Mouse (Mus musculus) megakaryocyte, adult 5-6 weeks (primary cell): ENCODE measurements around the gene Prdx5. TPM values are rescaled to one million over a fixed set of nuclear protein-coding genes. Genes with fewer than 3 reads are reported as not detected.

ENCODE experiments used
- total RNA-seq, 2 experiments: library from RNA; stranded (forward) in 1 of 2; stranded (reverse) in 1 of 2; fragments of 153-499, 151-499 nt in 1 of 2; fragments of 221-1000, 200-1000 nt in 1 of 2; gene quantifications; 2 replicates each; pipeline versions ENCODE4 v1.2.3 to v1.2.4; 2015 to 2017

The Prdx5 gene
- total RNA-seq, 2 experiments from 2014 or later, result 1,046 to 2,032 TPM

Other genes starting within 250 kb of the Prdx5 start
- gene Rps6ka4, start 69.5 kb downstream of the Prdx5 start, total RNA-seq (2015), result 5.5 and 7.3 TPM in 2 replicates
- gene Rps6ka4, start 69.5 kb downstream of the Prdx5 start, total RNA-seq (2017), result 17.2 and 21.4 TPM in 2 replicates
- gene Ccdc88b, start 51.9 kb downstream of the Prdx5 start, total RNA-seq (2015), result 12.0 and 13.3 TPM in 2 replicates
- gene Ccdc88b, start 51.9 kb downstream of the Prdx5 start, total RNA-seq (2017), result 45.9 and 78.0 TPM in 2 replicates
- 133 and 146 TPM in 2 replicates for gene Trmt112, start 408 bp downstream of the Prdx5 start, total RNA-seq (2015)
- 176 and 188 TPM in 2 replicates for gene Trmt112, start 408 bp downstream of the Prdx5 start, total RNA-seq (2017)
- 11.9 and 12.4 TPM in 2 replicates for gene Esrra, start 11.7 kb upstream of the Prdx5 start, total RNA-seq (2015)
- gene Esrra, start 11.7 kb upstream of the Prdx5 start, total RNA-seq (2017), result 24.6 and 28.9 TPM in 2 replicates
- not detected in 2 replicates for gene Catsperz, start 15.3 kb upstream of the Prdx5 start, total RNA-seq (2015)
- not detected in 2 replicates for gene Catsperz, start 15.3 kb upstream of the Prdx5 start, total RNA-seq (2017)
- gene Kcnk4, start 24.4 kb upstream of the Prdx5 start, total RNA-seq (2015), result not detected in 2 replicates
- 0.11 TPM in 1 of 2 replicates, not detected in the other for gene Kcnk4, start 24.4 kb upstream of the Prdx5 start, total RNA-seq (2017)
- 16.4 and 20.3 TPM in 2 replicates for gene Bad, start 31.8 kb upstream of the Prdx5 start, total RNA-seq (2015)
- 45.2 and 67.1 TPM in 2 replicates for gene Bad, start 31.8 kb upstream of the Prdx5 start, total RNA-seq (2017)
- gene Gpr137, start 32.4 kb upstream of the Prdx5 start, total RNA-seq (2015), result 10.2 and 18.8 TPM in 2 replicates
- 18.4 and 20.2 TPM in 2 replicates for gene Gpr137, start 32.4 kb upstream of the Prdx5 start, total RNA-seq (2017)
- gene Ppp1r14b, start 64.9 kb upstream of the Prdx5 start, total RNA-seq (2015), result 54.3 and 63.8 TPM in 2 replicates
- gene Ppp1r14b, start 64.9 kb upstream of the Prdx5 start, total RNA-seq (2017), result 43.8 and 45.2 TPM in 2 replicates
- 10.4 and 11.8 TPM in 2 replicates for gene Plcb3, start 66.4 kb upstream of the Prdx5 start, total RNA-seq (2015)
- gene Plcb3, start 66.4 kb upstream of the Prdx5 start, total RNA-seq (2017), result 13.4 and 14.1 TPM in 2 replicates
- 127 and 145 TPM in 2 replicates for gene Fkbp2, start 70.4 kb upstream of the Prdx5 start, total RNA-seq (2015)
- 141 and 155 TPM in 2 replicates for gene Fkbp2, start 70.4 kb upstream of the Prdx5 start, total RNA-seq (2017)
- gene Vegfb, start 77.5 kb upstream of the Prdx5 start, total RNA-seq (2015), result 7.8 and 8.0 TPM in 2 replicates
- 2.4 and 2.8 TPM in 2 replicates for gene Vegfb, start 77.5 kb upstream of the Prdx5 start, total RNA-seq (2017)
- 19.5 and 23.0 TPM in 2 replicates for gene Dnajc4, start 82.5 kb upstream of the Prdx5 start, total RNA-seq (2015)
- gene Dnajc4, start 82.5 kb upstream of the Prdx5 start, total RNA-seq (2017), result 18.4 and 21.4 TPM in 2 replicates
- gene Nudt22, start 86.0 kb upstream of the Prdx5 start, total RNA-seq (2015), result 16.6 and 29.0 TPM in 2 replicates
- 10.1 and 16.0 TPM in 2 replicates for gene Nudt22, start 86.0 kb upstream of the Prdx5 start, total RNA-seq (2017)
- gene Trpt1, start 86.0 kb upstream of the Prdx5 start, total RNA-seq (2015), result 1.5 and 3.4 TPM in 2 replicates
- 2.7 and 3.4 TPM in 2 replicates for gene Trpt1, start 86.0 kb upstream of the Prdx5 start, total RNA-seq (2017)
- gene Fermt3, start 109.4 kb upstream of the Prdx5 start, total RNA-seq (2015), result 76.4 and 89.1 TPM in 2 replicates
- 239 and 262 TPM in 2 replicates for gene Fermt3, start 109.4 kb upstream of the Prdx5 start, total RNA-seq (2017)
- gene Stip1, start 129.9 kb upstream of the Prdx5 start, total RNA-seq (2015), result 90.4 and 95.8 TPM in 2 replicates
- gene Stip1, start 129.9 kb upstream of the Prdx5 start, total RNA-seq (2017), result 102 and 115 TPM in 2 replicates
- 0.69 and 3.7 TPM in 2 replicates for gene Macrod1, start 146.7 kb upstream of the Prdx5 start, total RNA-seq (2015)
- 0.66 and 0.77 TPM in 2 replicates for gene Macrod1, start 146.7 kb upstream of the Prdx5 start, total RNA-seq (2017)
- gene Flrt1, start 195.6 kb upstream of the Prdx5 start, total RNA-seq (2015), result not detected in 2 replicates
- gene Flrt1, start 195.6 kb upstream of the Prdx5 start, total RNA-seq (2017), result not detected in 2 replicates